Mouse (Mus musculus): ENCODE results near the gene Vangl2. TPM values are rescaled to one million over a fixed set of nuclear protein-coding genes. Genes with fewer than 3 reads are reported as not detected.

The Vangl2 gene
- total RNA-seq (2018; cell fraction: chromatin; rRNA removed): under 1 TPM in 5 of 26 experiments, not detected in 21; 0.12 to 0.79 (median 0.25) TPM
- total RNA-seq (2018; cell fraction: cytosol; rRNA removed): under 1 TPM in 24 of 26 experiments, not detected in 2; 0.03 to 0.33 (median 0.11) TPM
- under 1 TPM in 11 of 26 experiments, not detected in 15; 0.12 to 0.41 (median 0.24) TPM for total RNA-seq (2018; cell fraction: nucleus; rRNA removed)
- 0.12 to 0.42 TPM (median 0.30 TPM) in 3 replicates for polyA plus RNA-seq (2018)

- Histone ChIP-seq H3K4me3 (ENCODE audit: inconsistent target) (no peak within 1 kb of the TSS), H3K27ac (no peak within 1 kb of the TSS), H3K36me3 (ENCODE audit: inconsistent target) (no peaks in the 10 kb centered on the region), H3K79me2 (ENCODE audit: inconsistent target) (no peaks in the 10 kb centered on the region)
- WGBS (ENCODE audit: missing documents): 91% methylated on average over 21 of the region's 21 CpGs
These were observed at the start of gene Vangl2 for GRCm38 (mm10) chr1:172028394-172029275. Gene Vangl2 (minus strand): TSS chr1:172028444.

- Histone ChIP-seq H3K79me2 (ENCODE audit: inconsistent target) (peaks cover 70% of the 10 kb centered on the region), H3K27ac (no peak overlapping the region), H3K4me3 (ENCODE audit: inconsistent target) (no peak overlapping the region), H3K36me3 (ENCODE audit: inconsistent target) (peaks cover 62% of the 10 kb centered on the region)
- WGBS (ENCODE audit: missing documents): 85% methylated on average over 5 of the region's 5 CpGs
These were observed 49.7 kb upstream of the Vangl2 start for GRCm38 (mm10) chr1:172077981-172078380.

- no peak overlapping the region for H3K4me3 ChIP-seq (ENCODE audit: inconsistent target)
- H3K36me3 ChIP-seq (ENCODE audit: inconsistent target): peaks cover 92% of the 10 kb centered on the region
- peaks cover 16% of the 10 kb centered on the region; the same call in 1 of the 2 replicates for H3K79me2 ChIP-seq (ENCODE audit: inconsistent target)
- 95% methylated on average over 7 of the region's 7 CpGs for WGBS (ENCODE audit: missing documents)
- no peak overlapping the region for H3K27ac ChIP-seq
These were observed 44.4 kb upstream of the Vangl2 start for GRCm38 (mm10) chr1:172072604-172073003.

GRCm38 (mm10) chr1:172071556-172071955 is 43.3 kb upstream of the Vangl2 start:
- 76% methylated on average over 4 of the region's 4 CpGs for WGBS (ENCODE audit: missing documents)

GRCm38 (mm10) chr1:172070227-172070626 is 42.0 kb upstream of the Vangl2 start:
- no peak overlapping the region for H3K27ac ChIP-seq
- 100% methylated on average over 6 of the region's 6 CpGs for WGBS (ENCODE audit: missing documents)

More at GRCm38 (mm10) chr1:172071556-172071955, 43.3 kb upstream of the Vangl2 start:
- Histone ChIP-seq H3K79me2 (ENCODE audit: inconsistent target) (peaks cover 6% of the 10 kb centered on the region; the same call in 1 of the 2 replicates), H3K36me3 (ENCODE audit: inconsistent target) (peaks cover 100% of the 10 kb centered on the region), H3K4me3 (ENCODE audit: inconsistent target) (no peak overlapping the region), H3K27ac (no peak overlapping the region)

GRCm38 (mm10) chr1:172064613-172065141 is 36.4 kb upstream of the Vangl2 start:
- H3K4me3 ChIP-seq (ENCODE audit: inconsistent target): no peak overlapping the region
- peaks cover 57% of the 10 kb centered on the region for H3K36me3 ChIP-seq (ENCODE audit: inconsistent target)
- WGBS (ENCODE audit: missing documents): 93% methylated on average over 13 of the region's 13 CpGs
- no peaks in the 10 kb centered on the region for H3K79me2 ChIP-seq (ENCODE audit: inconsistent target)
- no peak overlapping the region for H3K27ac ChIP-seq

More at GRCm38 (mm10) chr1:172070227-172070626, 42.0 kb upstream of the Vangl2 start:
- Histone ChIP-seq H3K79me2 (ENCODE audit: inconsistent target) (no peaks in the 10 kb centered on the region), H3K4me3 (ENCODE audit: inconsistent target) (no peak overlapping the region), H3K36me3 (ENCODE audit: inconsistent target) (peaks cover 100% of the 10 kb centered on the region)

GRCm38 (mm10) chr1:172063291-172064023 is 35.2 kb upstream of the Vangl2 start:
- WGBS (ENCODE audit: missing documents): 84% methylated on average over 4 of the region's 4 CpGs
- Histone ChIP-seq H3K4me3 (ENCODE audit: inconsistent target) (no peak overlapping the region), H3K36me3 (ENCODE audit: inconsistent target) (peaks cover 45% of the 10 kb centered on the region), H3K79me2 (ENCODE audit: inconsistent target) (no peaks in the 10 kb centered on the region), H3K27ac (no peak overlapping the region)

GRCm38 (mm10) chr1:172062101-172062500 is 33.9 kb upstream of the Vangl2 start:
- WGBS (ENCODE audit: missing documents): 82% methylated on average over 2 of the region's 2 CpGs
- H3K4me3 ChIP-seq (ENCODE audit: inconsistent target): no peak overlapping the region
- no peak overlapping the region for H3K27ac ChIP-seq
- peaks cover 31% of the 10 kb centered on the region for H3K36me3 ChIP-seq (ENCODE audit: inconsistent target)
- H3K79me2 ChIP-seq (ENCODE audit: inconsistent target): no peaks in the 10 kb centered on the region

GRCm38 (mm10) chr1:172061217-172061616 is 33.0 kb upstream of the Vangl2 start:
- WGBS (ENCODE audit: missing documents): 87% methylated on average over 7 of the region's 8 CpGs
- no peak overlapping the region for H3K4me3 ChIP-seq (ENCODE audit: inconsistent target)
- H3K27ac ChIP-seq: no peak overlapping the region
- H3K36me3 ChIP-seq (ENCODE audit: inconsistent target): peaks cover 22% of the 10 kb centered on the region
- no peaks in the 10 kb centered on the region for H3K79me2 ChIP-seq (ENCODE audit: inconsistent target)

- 77% methylated on average over 4 of the region's 4 CpGs for WGBS (ENCODE audit: missing documents)
- peaks cover 17% of the 10 kb centered on the region for H3K36me3 ChIP-seq (ENCODE audit: inconsistent target)
- no peak overlapping the region for H3K27ac ChIP-seq
- H3K4me3 ChIP-seq (ENCODE audit: inconsistent target): no peak overlapping the region
- H3K79me2 ChIP-seq (ENCODE audit: inconsistent target): no peaks in the 10 kb centered on the region
These were observed 32.4 kb upstream of the Vangl2 start for GRCm38 (mm10) chr1:172060659-172061058.

- H3K36me3 ChIP-seq (ENCODE audit: inconsistent target): no peaks in the 10 kb centered on the region
- no peak overlapping the region for H3K27ac ChIP-seq
- H3K79me2 ChIP-seq (ENCODE audit: inconsistent target): no peaks in the 10 kb centered on the region
- H3K4me3 ChIP-seq (ENCODE audit: inconsistent target): no peak overlapping the region
- 82% methylated on average over 7 of the region's 7 CpGs for WGBS (ENCODE audit: missing documents)
These were observed 30.6 kb upstream of the Vangl2 start for GRCm38 (mm10) chr1:172058874-172059273.

- WGBS (ENCODE audit: missing documents): 97% methylated on average over 6 of the region's 6 CpGs
- H3K79me2 ChIP-seq (ENCODE audit: inconsistent target): no peaks in the 10 kb centered on the region
- no peak overlapping the region for H3K27ac ChIP-seq
- H3K4me3 ChIP-seq (ENCODE audit: inconsistent target): no peak overlapping the region
- H3K36me3 ChIP-seq (ENCODE audit: inconsistent target): no peaks in the 10 kb centered on the region
These were observed 30.1 kb upstream of the Vangl2 start for GRCm38 (mm10) chr1:172058321-172058720.

GRCm38 (mm10) chr1:172057491-172057921 is 29.3 kb upstream of the Vangl2 start, which contains the start of gene Nhlh1:
Gene Nhlh1 (minus strand): TSS chr1:172057573.
- no peak within 1 kb of the TSS for H3K4me3 ChIP-seq (ENCODE audit: inconsistent target)
- no peaks in the 10 kb centered on the region for H3K36me3 ChIP-seq (ENCODE audit: inconsistent target)
- no peak within 1 kb of the TSS for H3K27ac ChIP-seq
- H3K79me2 ChIP-seq (ENCODE audit: inconsistent target): no peaks in the 10 kb centered on the region
- 73% methylated on average over 2 of the region's 2 CpGs for WGBS (ENCODE audit: missing documents)

GRCm38 (mm10) chr1:172056251-172056650 is 28.0 kb upstream of the Vangl2 start:
- Histone ChIP-seq H3K36me3 (ENCODE audit: inconsistent target) (no peaks in the 10 kb centered on the region), H3K27ac (no peak overlapping the region), H3K79me2 (ENCODE audit: inconsistent target) (no peaks in the 10 kb centered on the region), H3K4me3 (ENCODE audit: inconsistent target) (no peak overlapping the region)
- WGBS (ENCODE audit: missing documents): 87% methylated on average over 4 of the region's 4 CpGs

All from macrophage (primary cell).